Mouse (Mus musculus) brain, embryonic 18.5 days (tissue): ENCODE results near the gene Slc16a8.
"Not testable (repeated sequence)": the region's sequence is repeated elsewhere in the genome, so short reads cannot be mapped to it uniquely, and the experiment has no call there.

Source experiments
- DNase-seq: peaks from one replicate; pipeline ENCODE4 v3.0.0-alpha.2; 2012; ENCODE audit warnings: low read depth, low spot score

The Slc16a8 gene

GRCm38 (mm10) chr15:79262786-79263309 is 8.3 kb upstream of the Slc16a8 start:
- DNase-seq = no peak

GRCm38 (mm10) chr15:79262375-79262774 is 7.8 kb upstream of the Slc16a8 start:
- DNase-seq = no peak

- no peak for DNase-seq
Measured at GRCm38 (mm10) chr15:79261757-79262156, 7.2 kb upstream of the Slc16a8 start.

GRCm38 (mm10) chr15:79261095-79261725 is 6.6 kb upstream of the Slc16a8 start:
- DNase-seq = no peak

- no peak for DNase-seq
Measured at GRCm38 (mm10) chr15:79258521-79258920, 4.0 kb upstream of the Slc16a8 start.

- DNase-seq = no peak
Measured at GRCm38 (mm10) chr15:79252580-79252979, 2.0 kb downstream of the Slc16a8 start.

GRCm38 (mm10) chr15:79251781-79252491 is 2.6 kb downstream of the Slc16a8 start:
- no peak for DNase-seq

GRCm38 (mm10) chr15:79251168-79251567 is 3.4 kb downstream of the Slc16a8 start:
- no peak for DNase-seq

GRCm38 (mm10) chr15:79250236-79250635 is 4.3 kb downstream of the Slc16a8 start:
- no peak for DNase-seq

- DNase-seq = no peak
Measured at GRCm38 (mm10) chr15:79245321-79245720, 9.2 kb downstream of the Slc16a8 start.

- DNase-seq = no peak
Measured at GRCm38 (mm10) chr15:79244071-79244893, 10.3 kb downstream of the Slc16a8 start.

- peak; percentile 93 for DNase-seq
Measured at GRCm38 (mm10) chr15:79243234-79244042, 11.1 kb downstream of the Slc16a8 start.

GRCm38 (mm10) chr15:79242574-79243233 is 11.9 kb downstream of the Slc16a8 start:
- no peak for DNase-seq

- no peak for DNase-seq
Measured at GRCm38 (mm10) chr15:79238036-79238435, 16.5 kb downstream of the Slc16a8 start.

- DNase-seq = no peak
Measured at GRCm38 (mm10) chr15:79235268-79235667, 19.3 kb downstream of the Slc16a8 start.

- peak; percentile 67 for DNase-seq
Measured at GRCm38 (mm10) chr15:79229058-79229821, 25.3 kb downstream of the Slc16a8 start, which contains the start of the genes Pick1 and Gm49486. Pick1 (plus strand) TSS chr15:79229173. Gm49486 (plus strand) TSS chr15:79229391.

- not testable (repeated sequence) for DNase-seq
Measured at GRCm38 (mm10) chr15:79225780-79226179, 28.8 kb downstream of the Slc16a8 start.

GRCm38 (mm10) chr15:79224685-79225084 is 29.9 kb downstream of the Slc16a8 start:
- DNase-seq = no peak

- DNase-seq = no peak
Measured at GRCm38 (mm10) chr15:79223641-79224040, 30.9 kb downstream of the Slc16a8 start.

- DNase-seq = no peak
Measured at GRCm38 (mm10) chr15:79219572-79219971, 35.0 kb downstream of the Slc16a8 start.
